Mouse (Mus musculus): Measurements from ENCODE around the gene Epb41l5. TPM values are rescaled to one million over a fixed set of nuclear protein-coding genes. Genes with fewer than 3 reads are reported as not detected.

The Epb41l5 gene
- polyA plus RNA-seq, 1 experiment: 0.30 TPM

DNA sequence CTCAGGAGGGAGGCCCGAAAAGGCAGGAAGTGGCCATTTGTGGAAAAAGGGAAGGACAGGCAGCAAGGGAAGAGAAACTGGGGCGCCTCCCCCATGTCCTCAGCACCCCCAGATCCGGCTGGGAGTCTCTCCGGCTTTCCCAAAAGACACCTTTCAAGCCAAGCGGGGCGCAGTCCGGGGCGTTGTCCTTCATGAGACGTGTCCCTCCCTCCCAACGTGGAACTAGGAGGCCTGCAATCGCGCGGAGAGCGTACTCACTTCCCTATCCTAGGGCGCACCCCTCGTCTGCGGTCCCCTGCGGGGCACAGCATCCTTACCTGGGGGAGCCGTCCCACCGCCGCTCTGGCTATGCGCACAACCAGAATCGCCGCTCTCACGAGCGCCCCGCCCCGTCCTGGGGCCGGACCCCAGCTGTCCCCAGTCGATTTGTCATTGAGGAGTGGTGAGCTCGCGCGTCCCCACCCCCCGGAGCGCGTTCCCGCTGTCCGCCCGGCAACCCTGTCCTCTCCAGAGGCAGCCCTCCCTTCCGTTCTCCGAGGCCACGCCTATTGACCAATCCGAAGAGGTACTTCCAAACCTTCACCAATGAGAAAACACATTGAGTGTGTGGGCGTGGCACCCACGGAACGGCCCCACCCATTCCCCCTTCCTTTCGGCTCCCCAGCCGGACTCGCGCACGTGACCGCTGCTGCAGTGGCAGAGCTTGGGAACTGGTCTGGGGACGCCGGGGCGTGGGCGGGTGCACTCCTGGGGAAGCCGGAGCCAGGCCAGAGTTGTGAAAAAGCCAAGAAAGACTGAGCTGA is 144.3 kb downstream of the Epb41l5 start, which contains the start of gene Ralb:
Gene Ralb, minus strand, starts transcription at position 535 of the 803 bp plus-strand sequence.
- H3K4me3 ChIP-seq (ENCODE audit: extremely low read depth, insufficient read depth, insufficient read length): peak within 1 kb of the TSS; percentile 74
- TF ChIP-seq CTCF (IDR thresholded peaks at IDR 0.05; ENCODE audit: extremely low read depth, insufficient read depth, insufficient read length, insufficient replicate concordance): no peak
- TF ChIP-seq POLR2A (IDR thresholded peaks at IDR 0.05; ENCODE audit: low read depth, low read length): 0 out of 2 replicates have a peak, but pooled peaks have one; percentile 2
- WGBS: under 1% methylated on average over 57 of the region's 57 CpGs

DNA sequence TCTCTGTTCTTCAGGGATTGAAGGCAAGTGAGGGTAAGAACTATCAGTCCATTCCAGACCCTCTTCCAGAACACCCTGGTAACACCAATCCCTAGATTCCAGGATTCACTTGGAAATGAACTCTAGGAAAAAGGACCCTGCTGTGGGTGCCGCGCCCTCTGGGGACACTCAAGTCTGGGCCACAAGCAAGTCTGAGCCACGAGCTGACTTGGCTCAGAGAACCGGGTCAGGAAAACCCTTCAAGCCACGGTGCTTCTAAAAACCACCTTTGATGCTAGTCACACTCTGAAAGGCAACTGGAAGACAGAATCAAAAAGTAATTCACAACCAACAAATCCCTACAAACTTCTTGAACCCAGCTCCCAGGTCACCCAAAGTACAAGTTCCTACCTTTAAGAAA is 145.0 kb downstream of the Epb41l5 start:
- H3K27ac ChIP-seq (ENCODE audit: insufficient read depth, low read length): peak overlapping the region; percentile 5; the same call in 1 of the 2 replicates

More for the DNA sequence above, 144.3 kb downstream of the Epb41l5 start, which contains the start of gene Ralb:
- H3K36me3 ChIP-seq (ENCODE audit: control insufficient read depth, insufficient read depth, low read length): no peaks in the 10 kb centered on the region
- H3K27me3 ChIP-seq (ENCODE audit: control insufficient read depth, insufficient read depth, low read length): no peaks in the 10 kb centered on the region
- peak within 1 kb of the TSS; percentile 65 for H3K27ac ChIP-seq (ENCODE audit: insufficient read depth, low read length)
- peak; percentile 75 to 89 for DNase-seq (ENCODE audit: low read depth in 1 of 2, low spot score in 2 of 2)
- peaks cover 4% of the 10 kb centered on the region; the same call in 1 of the 2 replicates for H3K4me1 ChIP-seq (ENCODE audit: control insufficient read depth, insufficient read depth, insufficient read length)

DNA sequence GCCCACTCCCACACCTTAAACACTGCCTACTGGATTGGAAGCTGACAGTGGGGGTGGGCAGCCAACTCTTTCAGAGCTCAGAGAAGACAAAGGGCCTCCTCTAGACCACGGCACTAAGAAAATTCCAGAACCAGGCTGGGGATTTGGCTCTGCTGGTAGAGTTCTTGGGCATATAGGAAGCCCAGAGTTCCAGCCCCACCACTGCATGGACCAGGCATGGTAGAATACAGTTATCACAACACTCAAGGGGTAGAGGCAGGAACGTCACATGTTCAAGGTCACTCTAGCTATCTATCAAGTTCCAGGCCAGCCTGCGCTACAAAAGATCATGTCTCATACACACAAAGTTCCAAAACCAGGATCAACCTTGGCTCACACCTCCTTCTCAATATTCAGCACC is 145.6 kb downstream of the Epb41l5 start:
- no peak for DNase-seq (ENCODE audit: low read depth in 1 of 2, low spot score in 2 of 2)
- 93% methylated on average over 3 of the region's 3 CpGs for WGBS
- no peaks in the 10 kb centered on the region for H3K27me3 ChIP-seq (ENCODE audit: control insufficient read depth, insufficient read depth, low read length)
- H3K27ac ChIP-seq (ENCODE audit: insufficient read depth, low read length): no peak overlapping the region
- no peak overlapping the region for H3K4me3 ChIP-seq (ENCODE audit: extremely low read depth, insufficient read depth, insufficient read length)
- TF ChIP-seq POLR2A (IDR thresholded peaks at IDR 0.05; ENCODE audit: low read depth, low read length): no peak
- no peak for TF ChIP-seq CTCF (IDR thresholded peaks at IDR 0.05; ENCODE audit: extremely low read depth, insufficient read depth, insufficient read length, insufficient replicate concordance)
- H3K4me1 ChIP-seq (ENCODE audit: control insufficient read depth, insufficient read depth, insufficient read length): peaks cover 4% of the 10 kb centered on the region; the same call in 1 of the 2 replicates
- H3K36me3 ChIP-seq (ENCODE audit: control insufficient read depth, insufficient read depth, low read length): no peaks in the 10 kb centered on the region

More for the DNA sequence above, 145.0 kb downstream of the Epb41l5 start:
- 30% methylated on average over 5 of the region's 5 CpGs for WGBS
- Histone ChIP-seq H3K4me3 (ENCODE audit: extremely low read depth, insufficient read depth, insufficient read length) (peak overlapping the region; percentile 74), H3K4me1 (ENCODE audit: control insufficient read depth, insufficient read depth, insufficient read length) (peaks cover 4% of the 10 kb centered on the region; the same call in 1 of the 2 replicates), H3K27me3 (ENCODE audit: control insufficient read depth, insufficient read depth, low read length) (no peaks in the 10 kb centered on the region), H3K36me3 (ENCODE audit: control insufficient read depth, insufficient read depth, low read length) (no peaks in the 10 kb centered on the region)
- TF ChIP-seq CTCF (IDR thresholded peaks at IDR 0.05; ENCODE audit: extremely low read depth, insufficient read depth, insufficient read length, insufficient replicate concordance) (no peak), POLR2A (IDR thresholded peaks at IDR 0.05; ENCODE audit: low read depth, low read length) (no peak)
- no peak for DNase-seq (ENCODE audit: low read depth in 1 of 2, low spot score in 2 of 2)

- H3K27me3 ChIP-seq (ENCODE audit: control insufficient read depth, insufficient read depth, low read length): no peaks in the 10 kb centered on the region
- TF ChIP-seq POLR2A (IDR thresholded peaks at IDR 0.05; ENCODE audit: low read depth, low read length) (no peak), CTCF (IDR thresholded peaks at IDR 0.05; ENCODE audit: extremely low read depth, insufficient read depth, insufficient read length, insufficient replicate concordance) (no peak)
- H3K27ac ChIP-seq (ENCODE audit: insufficient read depth, low read length): no peak overlapping the region
- no peaks in the 10 kb centered on the region for H3K36me3 ChIP-seq (ENCODE audit: control insufficient read depth, insufficient read depth, low read length)
- peaks cover 4% of the 10 kb centered on the region; the same call in 1 of the 2 replicates for H3K4me1 ChIP-seq (ENCODE audit: control insufficient read depth, insufficient read depth, insufficient read length)
- no peak for DNase-seq (ENCODE audit: low read depth in 1 of 2, low spot score in 2 of 2)
- WGBS: 41% methylated on average over 11 of the region's 11 CpGs
- H3K4me3 ChIP-seq (ENCODE audit: extremely low read depth, insufficient read depth, insufficient read length): no peak overlapping the region
These were observed 146.1 kb downstream of the Epb41l5 start for GRCm38 (mm10) chr1:119502729-119503128.

- H3K27me3 ChIP-seq (ENCODE audit: control insufficient read depth, insufficient read depth, low read length): no peaks in the 10 kb centered on the region
- 73% methylated on average over 8 of the region's 8 CpGs for WGBS
- H3K27ac ChIP-seq (ENCODE audit: insufficient read depth, low read length): no peak overlapping the region
- H3K4me1 ChIP-seq (ENCODE audit: control insufficient read depth, insufficient read depth, insufficient read length): peaks cover 4% of the 10 kb centered on the region; the same call in 1 of the 2 replicates
- no peaks in the 10 kb centered on the region for H3K36me3 ChIP-seq (ENCODE audit: control insufficient read depth, insufficient read depth, low read length)
- H3K4me3 ChIP-seq (ENCODE audit: extremely low read depth, insufficient read depth, insufficient read length): no peak overlapping the region
- DNase-seq (ENCODE audit: low read depth in 1 of 2, low spot score in 2 of 2): no peak
- no peak for TF ChIP-seq CTCF (IDR thresholded peaks at IDR 0.05; ENCODE audit: extremely low read depth, insufficient read depth, insufficient read length, insufficient replicate concordance)
- TF ChIP-seq POLR2A (IDR thresholded peaks at IDR 0.05; ENCODE audit: low read depth, low read length): no peak
These were observed 146.9 kb downstream of the Epb41l5 start for GRCm38 (mm10) chr1:119501881-119502280.

DNA sequence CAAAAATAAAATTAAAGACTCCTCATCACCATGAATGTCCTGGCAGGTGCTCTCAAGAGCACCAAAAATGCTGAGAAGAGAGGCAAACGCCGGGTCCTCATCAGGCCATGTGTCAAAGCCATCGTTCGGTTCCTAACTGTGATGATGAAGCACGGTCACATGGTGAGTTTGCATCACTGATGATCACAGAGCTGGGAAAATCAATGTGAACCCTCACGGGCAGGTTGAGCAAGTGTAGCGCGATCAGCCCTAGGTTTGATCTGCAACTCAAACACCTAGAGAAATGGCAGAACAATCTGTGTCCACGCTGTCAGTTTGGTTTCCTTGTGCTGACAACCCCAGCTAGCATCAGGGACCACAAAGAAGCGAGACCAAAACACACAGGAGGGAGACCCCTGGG is 149.3 kb downstream of the Epb41l5 start:
- Histone ChIP-seq H3K4me1 (ENCODE audit: control insufficient read depth, insufficient read depth, insufficient read length) (no peaks in the 10 kb centered on the region; the same call in 1 of the 2 replicates), H3K36me3 (ENCODE audit: control insufficient read depth, insufficient read depth, low read length) (no peaks in the 10 kb centered on the region), H3K27ac (ENCODE audit: insufficient read depth, low read length) (no peak overlapping the region), H3K4me3 (ENCODE audit: extremely low read depth, insufficient read depth, insufficient read length) (no peak overlapping the region), H3K27me3 (ENCODE audit: control insufficient read depth, insufficient read depth, low read length) (no peaks in the 10 kb centered on the region)
- DNase-seq (ENCODE audit: low read depth in 1 of 2, low spot score in 2 of 2): no peak
- TF ChIP-seq POLR2A (IDR thresholded peaks at IDR 0.05; ENCODE audit: low read depth, low read length) (no peak), CTCF (IDR thresholded peaks at IDR 0.05; ENCODE audit: extremely low read depth, insufficient read depth, insufficient read length, insufficient replicate concordance) (no peak)
- 89% methylated on average over 10 of the region's 10 CpGs for WGBS
